Mouse (Mus musculus) MEL-GATA-1-ER (cell line): Measurements from ENCODE around the gene Prom2.

Source experiments
- DNase-seq: peaks from one replicate; pipeline ENCODE4 v3.0.0-alpha.2; 2012; ENCODE audit warnings: low read depth; ENCODE audit errors: extremely low read depth

Gene Prom2

DNA sequence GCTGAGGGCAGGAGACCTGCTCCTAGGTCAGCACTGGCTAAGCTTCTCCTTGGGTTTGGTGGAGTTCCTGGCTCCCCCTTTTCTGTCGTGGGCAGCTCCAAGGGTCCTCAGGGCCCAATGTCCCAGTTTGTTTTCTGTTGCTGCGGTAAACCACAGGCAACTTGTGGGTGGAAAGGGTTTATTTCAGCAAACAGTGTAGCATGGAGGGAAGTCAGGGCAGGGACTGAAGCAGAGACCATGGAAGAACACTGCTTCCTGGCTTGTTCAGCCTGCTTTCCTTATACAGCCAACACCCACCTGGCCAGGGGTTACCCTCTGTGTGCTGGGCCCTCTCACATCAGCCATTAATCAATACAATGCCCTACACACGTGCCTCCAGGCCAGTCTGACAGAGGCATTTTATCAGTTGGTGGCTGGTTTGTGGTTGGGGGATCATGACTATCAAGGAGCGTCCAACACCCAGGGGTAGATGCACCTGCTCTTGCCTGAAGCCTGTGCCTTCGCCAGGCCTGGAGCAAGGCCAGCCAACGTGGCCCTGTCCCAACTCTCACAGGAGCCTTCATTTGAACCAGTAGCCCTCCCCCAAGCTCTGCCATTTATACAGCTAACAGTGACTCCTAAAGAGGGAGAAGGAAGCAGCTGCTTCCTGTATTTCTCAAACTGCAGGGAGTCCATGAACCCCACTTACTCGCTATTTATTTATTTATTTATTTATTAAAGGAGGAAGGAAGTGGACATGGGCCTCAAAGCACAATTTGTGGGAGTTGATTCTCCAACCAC is 17.1 kb downstream of the Prom2 start:
- DNase-seq, result no peak

DNA sequence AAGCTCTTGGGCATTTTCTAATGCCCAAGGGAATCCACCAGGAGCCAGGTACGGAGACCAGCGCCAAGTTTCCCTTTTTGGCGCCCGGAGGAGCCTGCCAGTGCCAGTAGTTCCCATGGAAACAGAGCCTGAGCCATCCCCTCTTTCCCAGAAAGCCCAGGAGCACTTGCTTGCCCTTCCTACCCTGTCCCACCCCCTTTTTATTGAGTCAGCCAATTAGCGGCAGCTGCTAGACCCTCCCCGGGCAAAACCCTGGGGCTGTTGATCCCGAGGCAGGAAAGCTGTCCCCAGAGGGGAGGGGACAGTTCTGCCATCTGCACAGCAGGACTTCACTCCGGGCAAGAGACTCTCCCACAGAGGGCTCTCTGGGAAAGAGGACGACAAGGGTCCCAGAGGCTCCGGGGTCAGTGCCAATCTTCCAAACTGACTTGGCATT is 19.2 kb downstream of the Prom2 start, which contains the start of gene Kcnip3:
TSS of gene Kcnip3 (minus strand) at position 89 of the 436 bp plus-strand sequence.
- DNase-seq, result no peak

DNA sequence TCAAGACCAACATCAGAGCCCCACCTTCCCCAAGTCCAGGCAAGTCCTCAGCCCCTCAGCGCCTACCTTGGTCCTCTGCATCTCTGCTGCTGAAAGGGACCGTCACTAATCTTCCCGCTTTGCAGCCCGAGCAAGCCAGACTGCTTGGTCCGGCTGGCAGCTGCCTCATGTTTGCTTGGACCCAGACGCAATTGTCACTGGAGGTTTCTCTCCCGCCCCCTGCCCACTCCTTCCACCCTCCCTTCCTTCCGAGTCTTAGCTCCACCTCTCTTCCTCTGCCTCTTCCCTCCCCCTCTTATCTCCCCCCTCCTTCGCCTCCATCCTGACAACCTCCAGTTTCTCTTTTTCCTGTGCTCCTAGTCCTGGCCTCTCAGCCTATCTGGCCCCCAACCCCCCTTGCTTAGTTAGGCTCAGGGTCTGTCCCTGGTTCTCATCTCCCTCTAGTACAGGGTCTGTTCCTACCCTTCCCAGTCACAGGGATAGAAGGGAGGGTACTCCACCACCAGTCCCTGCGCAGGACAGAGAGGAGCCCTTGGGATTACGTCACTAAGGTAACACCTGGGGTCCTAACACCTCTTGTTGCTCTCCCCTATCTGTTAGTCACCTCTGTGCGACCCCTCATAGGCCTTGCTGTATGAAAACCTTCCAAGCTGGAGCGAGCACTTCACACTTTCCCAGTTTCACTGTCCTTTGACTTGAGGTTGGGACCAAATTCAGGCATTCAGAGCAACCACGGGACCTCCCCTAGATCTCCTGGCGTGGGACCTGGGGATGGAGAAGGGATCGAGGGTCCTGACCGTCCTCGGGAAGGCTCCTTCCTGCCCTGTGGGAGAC is 19.9 kb downstream of the Prom2 start:
- DNase-seq, result no peak

DNA sequence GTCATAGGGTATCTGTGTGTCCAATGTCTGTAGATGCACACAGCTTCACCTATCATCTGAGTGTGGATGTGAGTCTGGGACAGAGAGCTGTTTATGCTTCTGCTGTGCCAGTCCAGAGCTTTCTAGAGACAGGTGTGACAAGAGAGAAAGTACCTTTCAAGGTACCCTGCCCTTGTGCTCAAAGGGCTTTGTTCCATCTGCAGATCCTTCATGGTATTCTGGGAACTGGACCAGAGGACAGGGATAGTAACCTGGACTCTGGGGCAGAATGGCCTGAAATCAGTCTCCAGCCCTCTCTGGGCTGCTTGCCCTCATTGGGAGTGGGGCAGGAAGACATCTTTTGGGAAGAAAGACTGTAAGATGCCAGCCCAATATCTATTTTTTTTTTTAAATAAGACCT is 21.1 kb downstream of the Prom2 start:
- no peak for DNase-seq

DNA sequence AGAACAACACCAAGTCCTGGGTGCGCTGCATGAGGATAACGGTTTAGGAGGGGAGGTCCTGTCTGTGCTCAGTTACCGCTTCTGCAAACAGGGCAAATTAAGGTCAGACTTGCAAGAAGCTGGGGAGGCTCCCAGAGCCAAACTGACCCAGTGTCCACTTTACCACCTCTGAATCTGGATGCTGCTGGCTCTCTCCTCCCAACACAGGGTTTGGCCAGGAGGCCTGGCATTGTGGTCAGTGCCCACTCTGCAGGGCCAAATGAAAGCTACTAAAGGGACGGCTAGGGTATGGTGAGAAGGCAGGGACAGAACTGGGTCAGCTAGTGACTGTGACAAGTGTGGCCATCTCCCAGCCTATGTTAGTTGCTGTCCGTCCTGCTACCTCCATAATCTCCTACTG is 22.0 kb downstream of the Prom2 start:
- DNase-seq, result no peak

DNA sequence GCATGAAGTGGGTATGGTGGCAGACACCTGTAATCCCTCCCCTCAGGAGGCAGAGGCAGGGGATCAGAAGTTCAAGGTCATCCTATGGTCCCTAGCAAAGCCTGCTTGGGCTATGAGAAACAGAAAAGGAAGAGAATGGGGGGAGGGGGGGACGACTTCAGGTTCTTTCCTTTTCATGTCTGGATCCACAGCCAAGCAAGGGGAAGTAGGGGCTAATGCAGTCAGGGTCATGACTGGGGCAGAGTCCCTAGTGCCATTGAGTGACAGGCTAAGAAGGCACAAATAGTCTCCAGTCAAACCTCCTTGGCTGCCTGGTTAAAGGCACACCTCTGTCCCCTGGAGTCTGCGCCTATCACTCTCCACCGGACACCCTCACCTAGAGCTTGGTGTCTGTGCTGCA is 22.4 kb downstream of the Prom2 start:
- no peak for DNase-seq

DNA sequence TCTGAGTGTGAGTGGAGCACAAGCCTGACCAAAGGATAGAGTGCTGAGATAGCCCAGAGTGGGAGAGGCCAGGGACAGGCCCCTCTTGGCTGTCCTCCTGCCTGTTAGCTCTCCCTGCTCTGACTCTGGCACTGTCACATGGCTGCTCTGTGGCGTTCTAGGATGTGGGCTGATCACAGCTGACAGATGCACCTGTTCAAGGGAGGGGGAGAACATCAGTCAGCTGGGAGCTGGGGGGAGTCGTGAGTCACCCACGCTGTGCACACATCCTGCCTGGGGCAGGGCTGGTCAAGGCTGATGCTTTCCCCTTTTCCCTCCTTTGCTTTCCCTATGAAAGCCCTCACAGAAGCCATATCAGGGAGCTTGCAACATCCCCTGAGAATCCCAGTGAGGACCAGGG is 23.0 kb downstream of the Prom2 start:
- DNase-seq, result no peak

DNA sequence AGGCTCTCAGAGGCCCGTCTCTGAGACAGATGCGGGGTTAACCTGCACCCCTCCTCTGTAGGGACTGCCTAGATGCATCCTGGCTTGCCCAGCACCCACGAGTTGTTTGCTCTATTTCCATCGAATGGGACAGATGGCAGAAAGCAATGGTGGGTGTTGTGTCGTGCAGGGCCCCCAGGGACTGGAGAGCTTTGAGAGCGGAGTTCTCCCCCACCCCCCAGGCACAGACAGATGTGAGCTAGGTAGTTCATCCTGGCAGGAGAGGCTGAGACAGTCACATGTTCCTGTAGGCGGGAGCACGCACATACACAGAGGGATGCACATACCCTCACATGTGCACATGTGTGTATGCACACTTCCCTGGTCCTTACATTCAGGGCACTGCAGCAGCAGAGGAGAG is 24.2 kb downstream of the Prom2 start:
- no peak for DNase-seq

DNA sequence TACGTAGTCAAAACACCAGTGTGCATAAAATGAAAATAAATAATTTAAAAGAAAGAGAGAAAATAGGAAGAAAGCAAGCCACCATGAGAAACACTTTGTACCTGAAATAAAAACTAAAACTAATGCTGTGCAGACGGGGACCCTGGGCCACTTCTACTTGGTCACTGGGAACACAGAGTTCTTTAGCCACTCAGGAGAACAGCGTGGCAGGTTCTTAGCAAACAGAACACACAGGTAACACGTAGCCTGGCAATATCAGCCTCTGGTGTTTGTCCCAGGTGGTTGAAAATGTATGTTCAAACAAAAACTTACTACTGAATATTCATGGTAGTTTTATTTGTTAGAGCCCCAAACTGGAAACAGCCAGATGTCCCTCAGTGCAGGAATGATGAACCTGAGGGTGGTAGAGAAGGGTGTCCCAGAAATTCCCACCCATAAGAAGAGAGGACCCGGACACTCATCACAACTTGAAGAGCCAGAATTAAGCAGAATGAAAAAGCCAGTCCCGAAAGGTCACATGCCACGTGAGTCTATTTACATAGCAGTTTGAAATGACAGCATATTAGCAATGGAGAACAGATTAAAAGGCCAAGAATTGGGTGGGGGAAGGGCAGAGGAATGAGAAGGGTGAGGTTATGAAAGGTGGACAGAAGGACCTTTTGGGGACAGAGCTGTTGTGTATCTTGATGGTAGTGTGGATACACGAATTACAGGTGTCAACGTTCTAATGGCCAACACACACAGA is 26.7 kb downstream of the Prom2 start:
- DNase-seq, result no peak

DNA sequence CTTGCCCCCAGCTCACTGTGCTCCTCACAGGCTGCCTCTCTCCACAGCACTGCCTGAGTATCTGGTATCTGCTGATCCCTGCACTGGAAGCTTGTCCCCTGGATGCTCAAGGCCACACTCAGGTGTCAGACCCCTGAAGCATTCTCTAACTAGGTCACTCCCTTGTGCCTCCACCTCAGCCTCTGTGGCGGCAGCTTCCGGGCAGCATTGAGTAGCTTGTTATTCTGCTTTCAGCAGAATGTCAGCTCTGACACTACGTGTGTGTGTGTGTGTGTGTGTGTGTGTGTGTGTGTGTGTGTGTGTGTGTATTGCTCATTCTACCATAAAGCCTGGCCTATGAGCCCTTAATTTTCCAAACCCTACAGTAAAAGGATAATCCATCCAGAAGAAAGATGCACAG is 28.0 kb downstream of the Prom2 start:
- no peak for DNase-seq

DNA sequence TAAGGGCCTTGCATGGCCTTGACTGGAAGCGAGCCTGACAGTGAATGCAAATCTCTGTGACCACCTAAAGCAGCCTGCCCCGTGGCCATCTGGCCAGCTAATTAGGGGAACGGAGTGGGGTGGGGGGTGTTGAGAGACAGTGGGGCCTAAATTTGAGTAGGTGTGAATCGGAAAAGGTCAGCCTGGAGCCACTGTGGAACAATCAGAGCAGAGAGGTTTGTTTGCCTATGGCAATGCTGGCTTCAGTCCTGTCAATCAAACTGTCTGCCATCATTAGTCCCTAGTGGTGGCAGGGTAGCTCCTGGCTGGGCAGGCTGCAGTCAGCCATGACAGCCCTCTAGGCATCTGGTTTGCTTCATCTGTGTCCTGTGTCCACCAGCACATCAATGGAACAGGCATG is 29.8 kb downstream of the Prom2 start:
- DNase-seq, result no peak

DNA sequence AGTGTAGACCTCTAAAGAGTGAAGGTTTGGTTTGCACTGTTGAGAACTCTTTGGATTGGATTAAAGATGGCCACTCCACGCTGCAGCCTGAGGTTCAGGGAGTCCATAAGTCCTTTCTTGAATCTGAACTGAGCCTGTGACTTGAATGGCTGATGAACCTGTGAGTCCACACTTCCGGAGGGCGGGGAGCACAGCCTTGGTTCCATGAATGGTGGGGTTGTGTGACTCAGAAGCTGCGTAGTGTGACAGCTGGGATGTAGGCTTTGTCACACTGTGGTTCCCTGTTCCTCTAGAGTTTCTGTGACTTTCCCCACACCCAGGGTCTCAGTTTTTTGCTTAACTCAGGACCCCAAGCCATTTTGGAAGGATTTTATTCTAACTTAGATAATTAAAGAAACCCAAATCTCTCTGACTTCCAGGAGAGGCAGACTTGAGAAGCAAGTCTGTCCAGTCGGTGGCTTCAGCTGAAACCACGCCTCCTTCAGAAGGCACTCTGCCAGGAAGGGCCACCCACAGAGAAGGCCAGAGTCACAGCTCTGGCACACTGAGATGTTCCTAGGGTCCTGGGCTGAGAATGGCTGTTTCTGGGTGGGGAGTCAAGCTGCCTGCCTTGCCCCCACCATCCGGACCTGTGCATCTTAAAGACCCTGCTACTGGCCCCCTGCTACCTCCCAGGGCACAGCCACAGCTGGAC is 33.2 kb downstream of the Prom2 start:
- no peak for DNase-seq

DNA sequence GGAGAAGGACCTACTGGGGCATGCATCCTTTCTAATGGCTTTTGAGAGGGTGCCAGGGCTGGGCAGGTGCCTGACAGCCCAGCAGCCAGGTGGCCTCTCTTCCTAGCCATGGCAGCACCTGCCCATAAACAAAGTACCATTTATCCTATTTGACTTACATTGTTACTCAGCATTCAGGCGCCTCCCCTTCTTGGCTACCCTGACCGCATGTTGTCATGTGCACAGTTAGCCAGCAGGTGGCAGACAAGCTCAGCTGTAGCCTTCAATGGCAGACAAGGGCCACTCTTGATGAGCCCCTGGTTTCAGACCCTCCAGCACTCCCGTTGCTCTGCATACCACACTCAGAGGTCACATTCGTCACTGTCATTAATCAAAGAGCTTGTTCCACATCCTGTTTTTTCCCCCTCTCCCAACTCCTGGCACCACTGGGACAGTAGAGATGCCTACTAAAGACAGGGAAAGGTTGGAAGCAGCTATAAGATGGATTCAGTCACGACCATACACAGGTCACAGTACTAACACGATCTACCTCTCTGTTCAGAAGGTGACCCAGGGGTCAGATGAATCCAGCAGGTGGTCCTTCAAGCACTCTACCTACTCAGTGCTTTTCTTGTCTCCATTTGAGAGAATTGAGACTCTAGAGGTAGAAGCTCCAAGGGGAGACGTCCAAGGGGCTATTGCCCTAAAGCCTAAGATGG is 34.0 kb downstream of the Prom2 start:
- peak; percentile 36 for DNase-seq

DNA sequence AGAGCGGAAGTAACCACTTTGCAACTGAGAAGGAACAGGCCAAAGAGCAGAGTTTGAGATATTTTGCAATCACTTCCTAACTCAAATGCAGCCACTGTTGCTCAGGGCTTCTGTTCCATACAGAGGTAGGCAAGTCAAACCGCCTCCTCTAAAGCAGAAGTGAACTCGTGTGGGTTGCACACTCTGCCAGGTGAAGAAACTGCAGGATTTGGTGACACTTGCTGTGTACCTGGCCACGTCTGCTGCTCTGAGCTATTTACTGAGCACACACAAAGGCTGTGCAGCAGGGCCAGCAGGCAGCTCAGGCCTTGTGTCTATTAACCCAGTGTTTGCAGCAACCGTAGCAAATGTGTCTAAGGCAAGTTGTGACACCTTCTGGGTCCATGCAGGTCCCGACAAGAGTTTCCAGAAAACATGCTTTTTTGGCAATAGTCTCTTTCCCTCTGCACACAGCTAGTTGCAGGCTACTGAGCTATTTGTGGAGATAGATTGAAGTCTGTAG is 35.1 kb downstream of the Prom2 start:
- no peak for DNase-seq

DNA sequence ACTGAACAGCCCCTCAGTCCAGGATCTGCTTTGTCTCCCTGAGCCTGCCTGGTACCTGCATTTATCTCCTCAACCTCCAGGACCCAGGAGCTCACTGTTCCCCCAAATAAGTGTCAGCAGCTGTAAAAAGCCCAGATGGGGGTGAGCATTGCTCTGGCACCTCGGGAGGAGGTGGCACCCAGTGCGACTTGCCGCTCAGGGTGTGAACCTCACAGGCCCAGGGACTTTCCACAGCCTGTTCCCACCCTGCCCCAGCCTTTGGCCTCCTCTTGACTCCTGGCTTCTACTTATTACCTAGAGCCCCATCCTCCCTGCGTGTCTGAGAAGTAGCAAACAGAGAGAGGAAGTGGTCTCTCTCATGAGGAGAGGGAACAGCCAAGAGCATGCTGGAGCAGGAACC is 36.1 kb downstream of the Prom2 start:
- DNase-seq, result no peak

DNA sequence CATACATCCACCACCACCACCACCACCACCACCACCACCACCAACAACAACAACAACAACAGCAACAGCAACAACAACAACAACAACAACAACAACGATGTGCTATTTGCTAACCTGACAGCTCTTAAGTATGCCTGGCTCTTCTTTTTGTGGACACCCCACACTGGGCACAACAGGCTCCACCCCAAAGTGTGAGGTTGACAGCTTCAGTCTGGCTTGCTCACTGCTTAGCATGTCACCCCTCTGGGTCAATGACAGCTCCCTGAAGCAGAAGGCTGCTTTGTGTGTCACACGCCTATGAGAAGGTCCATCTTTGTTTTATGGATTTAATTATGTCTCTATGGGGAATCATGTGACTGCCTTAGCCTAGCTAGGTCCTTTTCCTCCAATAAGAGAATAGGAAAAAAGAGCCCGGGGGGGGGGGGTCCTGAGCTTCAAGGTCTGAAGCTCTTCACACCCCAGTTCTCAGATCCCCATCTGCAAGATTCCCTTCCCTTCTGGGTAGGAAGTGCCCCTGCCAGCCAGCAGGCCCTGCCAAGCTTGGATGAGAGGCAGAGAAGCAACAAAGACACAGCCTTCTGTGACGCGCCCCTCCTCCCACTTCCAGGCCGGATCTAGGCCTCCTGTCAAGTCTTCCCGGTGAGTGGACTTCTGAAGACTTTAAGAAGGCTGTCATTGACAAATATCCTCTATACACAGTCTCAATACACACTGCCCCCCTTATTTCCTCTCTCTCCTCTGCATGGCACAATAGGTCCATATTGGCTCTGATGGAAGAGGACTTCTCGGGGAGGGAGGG is 37.3 kb downstream of the Prom2 start:
- DNase-seq, result no peak

DNA sequence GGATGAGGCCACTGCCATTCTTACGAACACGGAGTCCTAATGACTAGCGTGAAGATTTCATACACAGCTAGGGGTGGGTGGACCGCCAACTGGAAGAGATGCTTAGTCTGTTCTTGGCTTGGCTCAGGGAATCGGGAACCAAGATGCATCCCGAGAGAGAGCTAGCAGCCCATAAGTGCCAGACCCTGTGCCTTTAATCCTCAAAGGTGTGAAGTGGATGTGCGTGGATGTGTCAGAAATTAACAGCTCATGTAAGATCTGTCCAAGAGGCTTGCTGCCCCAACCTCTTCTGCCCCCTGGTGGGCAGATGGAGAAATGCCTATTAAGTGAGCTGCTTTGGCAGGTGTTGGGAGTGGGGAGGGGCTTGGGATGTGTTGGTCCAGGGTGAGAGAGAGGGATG is 40.2 kb downstream of the Prom2 start:
- no peak for DNase-seq

DNA sequence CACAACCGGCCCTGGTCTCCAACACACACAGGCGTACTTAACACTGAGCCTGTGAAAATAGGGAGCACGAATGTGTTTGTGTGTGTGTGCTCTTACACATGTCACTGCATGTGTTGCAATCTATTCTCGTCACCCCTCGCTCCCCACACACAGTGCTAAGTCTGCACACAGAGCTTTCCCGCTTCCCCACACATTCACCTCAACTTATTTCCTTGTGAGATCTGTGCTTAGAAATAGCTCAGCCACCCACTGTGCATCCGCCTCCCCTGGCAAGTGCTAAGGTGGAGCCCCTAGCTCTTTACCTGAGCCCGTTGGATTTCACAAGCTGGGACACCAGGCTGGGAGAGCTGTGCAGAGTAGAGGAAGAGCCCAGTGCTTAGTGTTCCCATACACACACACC is 42.5 kb downstream of the Prom2 start:
- DNase-seq, result no peak

DNA sequence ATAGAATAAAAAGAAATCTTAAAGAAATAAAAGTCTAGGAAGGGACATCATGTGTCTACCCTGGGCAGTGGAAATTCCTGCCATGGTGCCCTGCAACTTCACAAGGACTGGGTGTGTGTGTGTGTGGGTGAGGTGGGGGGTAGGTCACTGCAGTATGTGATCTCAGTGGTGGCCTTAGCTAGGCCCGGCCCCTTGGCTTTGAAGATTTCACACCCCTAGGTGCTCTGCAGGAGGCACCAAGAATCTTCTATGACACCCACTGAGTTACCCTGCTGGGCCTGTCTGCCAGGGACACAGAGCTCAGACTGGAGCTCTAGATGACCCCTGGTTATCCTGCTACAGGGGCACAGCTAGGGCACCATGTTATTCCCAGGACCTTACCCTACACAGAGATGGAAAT is 44.9 kb downstream of the Prom2 start:
- no peak for DNase-seq
